Mouse (Mus musculus) olfactory bulb, adult 2 months (tissue): ENCODE results near the gene Mga.

Source experiments
- CTCF ChIP-seq: fragments of 200-500 bp; IDR thresholded peaks from 2 replicates; pipeline ENCODE4 v1.5.1; 2012; ENCODE audit warnings: low read depth, mild to moderate bottlenecking, low read length, moderate library complexity; ENCODE audit not compliant: insufficient read depth
- POLR2A ChIP-seq: fragments of 200-500 bp; IDR thresholded peaks from 2 replicates; pipeline ENCODE4 v1.6.1; 2012; ENCODE audit warnings: mild to moderate bottlenecking, low read depth, low read length, moderate library complexity; ENCODE audit not compliant: insufficient read depth

- TF ChIP-seq CTCF (no peak), POLR2A (peak; percentile 61; the same call in 1 of the 2 replicates)
Measured at GRCm38 (mm10) chr2:119873105-119873464, 23.9 kb upstream of the Mga start.
